Mouse (Mus musculus) spleen, adult 2 months (tissue): ENCODE data around the gene Gdf11. TPM values are rescaled to one million over a fixed set of nuclear protein-coding genes. Genes with fewer than 3 reads are reported as not detected.

ENCODE experiments used
- DNase-seq, 2 experiments: peaks; one replicate each; pipeline versions ENCODE4 v3.0.0 to v3.0.0-alpha.2; 2012 to 2021; ENCODE audit warnings: low spot score in 2 of 2, low read depth in 1 of 2
- H3K27ac ChIP-seq: fragments of 200-500 bp; 2 replicates; pipeline ENCODE4 v1.5.1; 2012; ENCODE audit warnings: low read length, inconsistent platforms; ENCODE audit not compliant: insufficient read depth
- H3K27me3 ChIP-seq: fragments of 200-500 bp; 2 replicates; pipeline ENCODE4 v1.6.1; 2012; ENCODE audit warnings: mild to moderate bottlenecking, moderate library complexity, low read length, inconsistent platforms; ENCODE audit not compliant: control insufficient read depth, insufficient read depth
- H3K36me3 ChIP-seq: fragments of 200-500 bp; 2 replicates; pipeline ENCODE4 v1.6.1; 2012; ENCODE audit warnings: mild to moderate bottlenecking, low read length, inconsistent platforms; ENCODE audit not compliant: control insufficient read depth, insufficient read depth
- H3K4me1 ChIP-seq: fragments of 200-500 bp; 2 replicates; pipeline ENCODE4 v1.6.1; 2011; ENCODE audit warnings: inconsistent platforms; ENCODE audit not compliant: control insufficient read depth, insufficient read depth, insufficient read length
- H3K4me3 ChIP-seq: fragments of 200-500 bp; 2 replicates; pipeline ENCODE4 v1.5.1; 2011; ENCODE audit warnings: mild to moderate bottlenecking, inconsistent platforms; ENCODE audit not compliant: insufficient read depth, insufficient read length; ENCODE audit errors: extremely low read depth
- CTCF ChIP-seq: fragments of 200-500 bp; IDR thresholded peaks from 2 replicates; pipeline ENCODE4 v1.5.1; 2011; ENCODE audit warnings: mild to moderate bottlenecking, inconsistent platforms; ENCODE audit not compliant: insufficient read depth, insufficient read length, insufficient replicate concordance; ENCODE audit errors: extremely low read depth
- POLR2A ChIP-seq: fragments of 200-500 bp; IDR thresholded peaks from 2 replicates; pipeline ENCODE4 v1.6.1; 2011; ENCODE audit warnings: low read depth, low read length, inconsistent platforms
- WGBS: fragments of 180-500 bp; shearing (Covaris S2); methylation state at CpG from one replicate; pipeline ENCODE4 v1.1.7; 2018; 5-methylcytosine and 5-hydroxymethylcytosine counted together
- polyA plus RNA-seq: library from polyadenylated mRNA; depleted of rRNA; stranded (reverse); fragments of >200 nt; gene quantifications from 2 replicates; pipeline ENCODE4 v1.2.3, GENCODE M21; 2012

Gene Gdf11
- polyA plus RNA-seq, 1 experiment, result 6.0 TPM

GRCm38 (mm10) chr10:128895952-128896693, 4.6 kb upstream of the Gdf11 start:
- Histone ChIP-seq H3K36me3 (no peaks in the 10 kb centered on the region), H3K27me3 (peaks cover 2% of the 10 kb centered on the region; the same call in 1 of the 2 replicates), H3K27ac (no peak overlapping the region), H3K4me3 (no peak overlapping the region), H3K4me1 (no peaks in the 10 kb centered on the region)
- WGBS, result 11% methylated on average over 17 of the region's 17 CpGs
- TF ChIP-seq CTCF (no peak), POLR2A (no peak)
- no peak for DNase-seq

GRCm38 (mm10) chr10:128895437-128895836, 3.9 kb upstream of the Gdf11 start:
- H3K4me3 ChIP-seq, result no peak overlapping the region
- WGBS, result 2% methylated on average over 9 of the region's 9 CpGs
- peaks cover 4% of the 10 kb centered on the region for H3K27me3 ChIP-seq
- peaks cover 1% of the 10 kb centered on the region; the same call in 1 of the 2 replicates for H3K4me1 ChIP-seq
- TF ChIP-seq CTCF (peak; percentile 28; the same call in 1 of the 2 replicates), POLR2A (no peak)
- H3K27ac ChIP-seq, result no peak overlapping the region
- DNase-seq, result peak; percentile 70 to 72
- H3K36me3 ChIP-seq, result no peaks in the 10 kb centered on the region

GRCm38 (mm10) chr10:128892246-128892645, 728 bp upstream of the Gdf11 start:
- Histone ChIP-seq H3K27me3 (peaks cover 4% of the 10 kb centered on the region), H3K36me3 (no peaks in the 10 kb centered on the region), H3K4me1 (peaks cover 12% of the 10 kb centered on the region; the same call in 1 of the 2 replicates), H3K4me3 (peak overlapping the region; percentile 62; the same call in 1 of the 2 replicates), H3K27ac (no peak overlapping the region)
- DNase-seq, result peak in 1 of 2 experiments; percentile 15
- no peak for TF ChIP-seq POLR2A
- no peak for TF ChIP-seq CTCF
- 9% methylated on average over 9 of the region's 9 CpGs for WGBS

- H3K27ac ChIP-seq, result peak overlapping the region; percentile 52; the same call in 1 of the 2 replicates
- peaks cover 4% of the 10 kb centered on the region; the same call in 1 of the 2 replicates for H3K36me3 ChIP-seq
- peaks cover 4% of the 10 kb centered on the region for H3K27me3 ChIP-seq
- TF ChIP-seq CTCF (no peak), POLR2A (no peak)
- WGBS, result 6% methylated on average over 40 of the region's 40 CpGs
- DNase-seq, result peak in 1 of 2 experiments; percentile 13
- H3K4me3 ChIP-seq, result peak overlapping the region; percentile 84
- H3K4me1 ChIP-seq, result peaks cover 12% of the 10 kb centered on the region; the same call in 1 of the 2 replicates
These were observed 879 bp downstream of the Gdf11 start for GRCm38 (mm10) chr10:128890383-128891295.

- Histone ChIP-seq H3K27me3 (peaks cover 4% of the 10 kb centered on the region), H3K4me3 (peak overlapping the region; percentile 19; the same call in 1 of the 2 replicates), H3K4me1 (peaks cover 14% of the 10 kb centered on the region; the same call in 1 of the 2 replicates), H3K36me3 (peaks cover 4% of the 10 kb centered on the region; the same call in 1 of the 2 replicates), H3K27ac (no peak overlapping the region)
- 67% methylated on average over 1 of the region's 2 CpGs for WGBS
- TF ChIP-seq CTCF (no peak), POLR2A (no peak)
- no peak for DNase-seq
These were observed 1.7 kb downstream of the Gdf11 start for GRCm38 (mm10) chr10:128889846-128890245.
